Mouse (Mus musculus) hindbrain, embryonic 11.5 days (tissue): Measurements from ENCODE around the gene Cnpy3. TPM values are rescaled to one million over a fixed set of nuclear protein-coding genes. Genes with fewer than 3 reads are reported as not detected.

ENCODE experiments used
- ATAC-seq: fragments of 200-750 bp; cut with Nextera tagmentation; 2 replicates; pipeline ENCODE4 v1.8.0; 2017; ENCODE audit warnings: mild to moderate bottlenecking, moderate TSS enrichment, moderate library complexity; ENCODE audit not compliant: low FRiP score
- DNase-seq: peaks from one replicate; pipeline ENCODE4 v3.0.0-alpha.2; 2015; ENCODE audit warnings: low spot score
- H3K27ac ChIP-seq: fragments of 300-500 bp; sonication (generic); 2 replicates; pipeline ENCODE4 v1.5.1; 2014; ENCODE audit warnings: mild to moderate bottlenecking, low read depth, low read length
- H3K27me3 ChIP-seq: fragments of 300-500 bp; sonication (generic); 2 replicates; pipeline ENCODE4 v1.6.1; 2014; ENCODE audit warnings: mild to moderate bottlenecking, low read length, moderate library complexity, mixed read lengths; ENCODE audit not compliant: control insufficient read depth, insufficient read depth
- H3K36me3 ChIP-seq: fragments of 300-500 bp; sonication (generic); 2 replicates; pipeline ENCODE4 v1.6.1; 2014; ENCODE audit warnings: mild to moderate bottlenecking, low read length, moderate library complexity, mixed read lengths; ENCODE audit not compliant: control insufficient read depth, insufficient read depth
- H3K4me1 ChIP-seq: fragments of 300-500 bp; sonication (generic); replicated peaks from 2 replicates; pipeline ENCODE4 v1.6.1; 2014; ENCODE audit warnings: low read length, mixed read lengths; ENCODE audit not compliant: control insufficient read depth, insufficient read depth
- H3K4me2 ChIP-seq: fragments of 300-500 bp; sonication (generic); replicated peaks from 2 replicates; pipeline ENCODE4 v1.6.1; 2014; ENCODE audit warnings: mild to moderate bottlenecking, low read depth, low read length
- H3K4me3 ChIP-seq: fragments of 300-500 bp; sonication (generic); 2 replicates; pipeline ENCODE4 v1.5.1; 2014; ENCODE audit warnings: low read depth, low read length
- H3K9ac ChIP-seq: fragments of 300-500 bp; sonication (generic); 2 replicates; pipeline ENCODE4 v1.6.1; 2014; ENCODE audit warnings: low read depth, low read length
- H3K9me3 ChIP-seq: fragments of 300-500 bp; sonication (generic); 2 replicates; pipeline ENCODE4 v1.6.1; 2016; ENCODE audit warnings: low read length; ENCODE audit not compliant: control insufficient read depth
- WGBS: fragments of 180-500 bp; shearing (Covaris S2); extraction: QIAGEN DNeasy Blood & Tissue Kit; methylation state at CpG from one replicate; pipeline ENCODE4 v1.1.7; 2014; 5-methylcytosine and 5-hydroxymethylcytosine counted together
- polyA plus RNA-seq: library from polyadenylated mRNA; unstranded; fragments of >200 nt; fragmentation: Nextera tagmentation; extraction: Ambion mirVana; gene quantifications from 2 replicates; pipeline ENCODE4 v1.2.1, GENCODE M21; 2014

Cnpy3 gene
- polyA plus RNA-seq, 1 experiment from 2014 or later: 53.4 TPM

GRCm38 (mm10) chr17:46734055-46734454, 18.0 kb downstream of the Cnpy3 start:
- no peak overlapping the region for H3K4me2 ChIP-seq
- WGBS: 94% methylated on average over 3 of the region's 3 CpGs
- no peak for ATAC-seq

GRCm38 (mm10) chr17:46728904-46729318, 23.1 kb downstream of the Cnpy3 start, which contains the start of gene Gnmt:
TSS of gene Gnmt (minus strand) at chr17:46729168.
- H3K36me3 ChIP-seq: no peaks in the 10 kb centered on the region
- H3K9ac ChIP-seq: no peak within 1 kb of the TSS
- H3K27ac ChIP-seq: no peak within 1 kb of the TSS
- ATAC-seq (no peak), DNase-seq (no peak)
- H3K9me3 ChIP-seq: no peaks in the 10 kb centered on the region
- no peak within 1 kb of the TSS for H3K4me3 ChIP-seq
- 20% methylated on average over 24 of the region's 24 CpGs for WGBS
- H3K27me3 ChIP-seq: peaks cover 9% of the 10 kb centered on the region
- H3K4me1 ChIP-seq: no peaks in the 10 kb centered on the region
- H3K4me2 ChIP-seq: no peak within 1 kb of the TSS

More at GRCm38 (mm10) chr17:46734055-46734454, 18.0 kb downstream of the Cnpy3 start:
- H3K4me3 ChIP-seq: no peak overlapping the region
- H3K4me1 ChIP-seq: no peaks in the 10 kb centered on the region
- no peak overlapping the region for H3K9ac ChIP-seq
- peaks cover 2% of the 10 kb centered on the region; the same call in 1 of the 2 replicates for H3K27me3 ChIP-seq
- no peak for DNase-seq
- H3K27ac ChIP-seq: no peak overlapping the region
- H3K9me3 ChIP-seq: no peaks in the 10 kb centered on the region
- no peaks in the 10 kb centered on the region for H3K36me3 ChIP-seq

DNA sequence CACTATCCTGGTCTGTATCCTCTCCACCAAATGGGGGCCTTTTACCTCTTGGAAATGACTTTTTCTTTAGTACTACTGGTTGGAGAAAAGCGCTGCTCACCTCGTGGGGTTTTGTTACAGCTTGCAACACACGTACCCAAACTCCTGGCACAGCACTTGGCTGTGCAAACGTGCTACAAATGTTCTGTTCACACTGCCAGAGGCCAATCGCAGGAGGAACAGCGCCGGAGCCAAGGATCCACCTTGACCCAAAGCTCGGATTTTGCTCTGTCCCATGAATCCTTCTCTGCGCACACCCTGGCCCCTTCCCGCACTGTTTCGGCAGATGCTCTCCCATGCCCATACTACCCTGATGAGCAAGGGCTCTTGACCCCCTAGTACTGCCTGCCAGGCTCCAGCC, 23.5 kb downstream of the Cnpy3 start:
- H3K9me3 ChIP-seq: no peaks in the 10 kb centered on the region

GRCm38 (mm10) chr17:46728021-46728420, 24.0 kb downstream of the Cnpy3 start:
- Histone ChIP-seq H3K4me2 (no peak overlapping the region), H3K27ac (no peak overlapping the region), H3K27me3 (peaks cover 9% of the 10 kb centered on the region), H3K4me3 (no peak overlapping the region), H3K9ac (no peak overlapping the region), H3K4me1 (no peaks in the 10 kb centered on the region), H3K36me3 (no peaks in the 10 kb centered on the region), H3K9me3 (no peaks in the 10 kb centered on the region)
- WGBS: 35% methylated on average over 6 of the region's 6 CpGs
- DNase-seq (peak; percentile 42), ATAC-seq (no peak)

More for the DNA sequence above, 23.5 kb downstream of the Cnpy3 start:
- Histone ChIP-seq H3K4me3 (no peak overlapping the region), H3K27ac (no peak overlapping the region), H3K4me2 (no peak overlapping the region), H3K4me1 (no peaks in the 10 kb centered on the region), H3K9ac (no peak overlapping the region), H3K36me3 (no peaks in the 10 kb centered on the region), H3K27me3 (peaks cover 9% of the 10 kb centered on the region)
- no peak for ATAC-seq
- no peak for DNase-seq
- 47% methylated on average over 11 of the region's 11 CpGs for WGBS

GRCm38 (mm10) chr17:46727271-46727670, 24.7 kb downstream of the Cnpy3 start:
- DNase-seq (no peak), ATAC-seq (no peak)
- Histone ChIP-seq H3K9ac (no peak overlapping the region), H3K36me3 (no peaks in the 10 kb centered on the region), H3K27ac (no peak overlapping the region), H3K4me3 (no peak overlapping the region), H3K27me3 (peaks cover 9% of the 10 kb centered on the region), H3K4me2 (no peak overlapping the region), H3K9me3 (no peaks in the 10 kb centered on the region), H3K4me1 (no peaks in the 10 kb centered on the region)
- 87% methylated on average over 11 of the region's 11 CpGs for WGBS

DNA sequence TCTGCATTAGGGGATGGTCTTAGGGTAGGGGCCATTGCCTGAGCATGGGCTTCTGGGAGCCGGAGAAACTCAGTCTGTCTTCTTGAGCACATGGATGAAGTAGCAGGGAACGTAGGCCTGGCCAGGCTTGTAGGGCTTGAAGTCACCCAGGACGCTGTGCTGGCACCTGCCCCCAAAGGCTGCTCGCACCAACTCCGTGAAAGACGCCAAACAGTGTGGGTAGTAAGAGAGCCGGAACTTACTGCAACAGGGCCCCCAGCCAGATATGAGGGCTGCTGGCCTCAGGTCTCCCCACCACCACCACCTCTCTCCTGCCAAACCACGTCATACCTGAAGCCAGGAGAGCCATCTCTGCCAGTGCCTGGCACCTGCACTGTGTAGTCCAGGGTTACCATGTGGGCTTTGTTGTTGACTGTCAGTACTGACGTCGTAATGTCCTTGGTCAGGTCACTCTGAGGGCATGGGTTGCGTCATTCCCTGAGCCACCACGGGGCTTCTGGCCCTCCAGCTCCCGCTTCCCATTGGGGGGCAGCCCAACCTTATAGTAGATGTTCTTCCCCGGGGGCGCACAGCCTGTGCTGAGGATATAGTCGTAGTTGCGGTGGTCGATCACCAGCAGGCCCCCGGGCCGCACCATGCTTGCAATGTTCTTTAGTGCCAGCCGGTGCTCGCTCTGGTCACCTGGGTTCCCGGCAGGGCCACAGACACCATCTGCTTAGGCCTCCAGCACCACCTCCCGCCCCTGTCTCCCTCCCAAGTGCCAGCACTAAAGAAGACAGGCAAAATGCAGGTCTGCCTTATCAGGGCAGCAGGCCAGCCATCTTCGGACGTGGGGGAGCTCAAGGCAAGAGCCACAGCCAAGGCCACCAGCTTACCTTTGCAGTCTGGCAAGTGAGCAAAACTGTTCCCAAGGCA, 26.0 kb downstream of the Cnpy3 start:
- Histone ChIP-seq H3K9me3 (no peaks in the 10 kb centered on the region), H3K4me2 (no peak overlapping the region), H3K27ac (no peak overlapping the region), H3K4me1 (no peaks in the 10 kb centered on the region), H3K4me3 (no peak overlapping the region), H3K9ac (no peak overlapping the region), H3K36me3 (no peaks in the 10 kb centered on the region), H3K27me3 (peaks cover 9% of the 10 kb centered on the region)
- DNase-seq (no peak), ATAC-seq (no peak)
- WGBS: 93% methylated on average over 26 of the region's 26 CpGs

DNA sequence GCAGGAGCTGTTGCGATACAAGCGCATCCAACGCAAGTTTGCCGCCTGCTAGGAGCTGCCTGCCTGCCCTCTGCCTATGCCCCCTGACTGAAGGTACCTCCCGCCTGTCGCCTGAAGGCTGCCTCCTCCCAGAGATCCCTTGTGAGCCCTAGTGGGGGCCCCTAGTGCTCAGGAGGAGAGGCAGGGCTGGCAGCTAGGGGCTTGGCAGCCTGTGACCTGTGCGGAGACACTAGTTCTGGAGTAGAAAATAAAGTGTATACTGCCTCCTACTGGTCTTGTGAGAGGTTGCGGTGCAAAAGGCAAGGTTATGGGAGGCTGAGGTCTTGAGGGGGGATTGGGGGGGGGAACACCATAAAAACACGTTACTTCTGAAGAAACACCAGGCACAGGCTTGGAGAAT, 26.7 kb downstream of the Cnpy3 start:
- Histone ChIP-seq H3K4me2 (no peak overlapping the region), H3K9me3 (no peaks in the 10 kb centered on the region), H3K4me3 (no peak overlapping the region), H3K4me1 (no peaks in the 10 kb centered on the region), H3K27me3 (peaks cover 9% of the 10 kb centered on the region), H3K9ac (no peak overlapping the region), H3K27ac (no peak overlapping the region), H3K36me3 (no peaks in the 10 kb centered on the region)
- DNase-seq (peak; percentile 57), ATAC-seq (no peak)
- WGBS: 50% methylated on average over 9 of the region's 9 CpGs

DNA sequence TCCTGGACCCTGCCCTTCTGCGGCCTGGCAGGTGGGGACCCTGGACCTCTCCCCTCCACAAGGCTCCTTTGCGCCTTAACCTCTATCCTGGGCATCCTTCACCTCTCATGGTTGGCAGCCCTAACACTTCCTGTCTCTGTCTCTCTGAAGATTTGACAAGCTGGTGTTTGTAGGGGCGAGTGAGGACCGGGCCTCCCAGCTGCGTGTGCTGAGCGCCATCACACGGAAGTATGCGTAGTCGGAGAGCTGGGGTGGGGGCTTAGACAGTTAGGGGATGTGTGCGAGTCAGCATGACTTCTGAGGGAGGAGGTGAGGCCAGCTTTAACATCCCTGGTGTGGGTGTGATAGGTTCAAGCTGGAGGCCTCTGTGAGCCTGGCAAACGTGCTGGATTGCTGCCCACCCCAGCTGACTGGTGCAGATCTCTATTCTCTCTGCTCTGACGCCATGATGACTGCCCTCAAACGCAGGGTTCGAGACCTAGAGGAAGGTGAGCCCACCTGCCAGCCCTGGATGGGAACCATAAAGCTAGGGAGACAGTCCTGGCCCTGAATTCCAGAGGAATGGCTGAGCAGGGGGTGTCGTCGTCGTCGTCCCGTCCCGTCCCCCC, 27.4 kb downstream of the Cnpy3 start:
- DNase-seq (no peak), ATAC-seq (no peak)
- no peaks in the 10 kb centered on the region for H3K36me3 ChIP-seq
- no peaks in the 10 kb centered on the region for H3K9me3 ChIP-seq
- 82% methylated on average over 19 of the region's 20 CpGs for whole genome bisulfite sequencing
- H3K9ac ChIP-seq: no peak overlapping the region
- no peak overlapping the region for H3K27ac ChIP-seq
- no peak overlapping the region for H3K4me2 ChIP-seq
- no peaks in the 10 kb centered on the region for H3K4me1 ChIP-seq
- H3K27me3 ChIP-seq: peaks cover 9% of the 10 kb centered on the region
- no peak overlapping the region for H3K4me3 ChIP-seq
